Mouse (Mus musculus): ENCODE measurements around the gene Jpt1. TPM values are rescaled to one million over a fixed set of nuclear protein-coding genes. Genes with fewer than 3 reads are reported as not detected.
"Not testable (repeated sequence)": the region's sequence is repeated elsewhere in the genome, so short reads cannot be mapped to it uniquely, and the experiment has no call there.

Jpt1 gene
- total RNA-seq (2021), result 100 to 1,000 TPM; 251 to 285 TPM
- long read RNA-seq, experiment 1, partial matches to known transcripts, result 3 of 18 reads
- long read RNA-seq, experiment 1, other reads (novel, unspliced or antisense), result 11 of 18 reads
- long read RNA-seq, experiment 2, transcript Jpt1-205 (4 exons, 696 nt), result major isoform, 8 of 22 reads
- long read RNA-seq, experiment 2, partial matches to known transcripts, result 3 of 22 reads
- long read RNA-seq, experiment 2, other reads (novel, unspliced or antisense), result 10 of 22 reads

GRCm38 (mm10) chr11:115514238-115514663 lies at the start of gene Jpt1:
TSS of gene Jpt1 (minus strand) at chr11:115514387.
- peak; percentile 81 to 95 for DNase-seq (ENCODE audit: low spot score in 2 of 2)

GRCm38 (mm10) chr11:115563406-115563805 lies 49.2 kb upstream of the Jpt1 start:
- DNase-seq (ENCODE audit: low spot score in 2 of 2), result no peak

GRCm38 (mm10) chr11:115555717-115556116 lies 41.5 kb upstream of the Jpt1 start:
- no peak for DNase-seq (ENCODE audit: low spot score in 2 of 2)

GRCm38 (mm10) chr11:115552783-115553182 lies 38.6 kb upstream of the Jpt1 start:
- DNase-seq (ENCODE audit: low spot score in 2 of 2), result no peak

- no peak for DNase-seq (ENCODE audit: low spot score in 2 of 2)
Measured at GRCm38 (mm10) chr11:115543571-115543970, 29.4 kb upstream of the Jpt1 start.

- no peak for DNase-seq (ENCODE audit: low spot score in 2 of 2)
Measured at GRCm38 (mm10) chr11:115538045-115538444, 23.9 kb upstream of the Jpt1 start.

GRCm38 (mm10) chr11:115536856-115537568 lies 22.8 kb upstream of the Jpt1 start:
- DNase-seq (ENCODE audit: low spot score in 2 of 2), result no peak

GRCm38 (mm10) chr11:115536038-115536681 lies 22.0 kb upstream of the Jpt1 start, which contains the start of gene Sumo2:
TSS of gene Sumo2 (minus strand) at chr11:115536276.
- peak; percentile 99 to 100 for DNase-seq (ENCODE audit: low spot score in 2 of 2)

- DNase-seq (ENCODE audit: low spot score in 2 of 2), result peak; percentile 64 to 78
Measured at GRCm38 (mm10) chr11:115535401-115536037, 21.3 kb upstream of the Jpt1 start.

GRCm38 (mm10) chr11:115534759-115535371 lies 20.7 kb upstream of the Jpt1 start:
- no peak for DNase-seq (ENCODE audit: low spot score in 2 of 2)

- DNase-seq (ENCODE audit: low spot score in 2 of 2), result not testable (repeated sequence)
Measured at GRCm38 (mm10) chr11:115526446-115526845, 12.3 kb upstream of the Jpt1 start.

- DNase-seq (ENCODE audit: low spot score in 2 of 2), result no peak
Measured at GRCm38 (mm10) chr11:115522703-115523102, 8.5 kb upstream of the Jpt1 start.

GRCm38 (mm10) chr11:115522238-115522637 lies 8.1 kb upstream of the Jpt1 start:
- DNase-seq (ENCODE audit: low spot score in 2 of 2), result no peak

- DNase-seq (ENCODE audit: low spot score in 2 of 2), result no peak
Measured at GRCm38 (mm10) chr11:115521080-115521479, 6.9 kb upstream of the Jpt1 start.

- DNase-seq (ENCODE audit: low spot score in 2 of 2), result no peak
Measured at GRCm38 (mm10) chr11:115520218-115520617, 6.0 kb upstream of the Jpt1 start.

GRCm38 (mm10) chr11:115519581-115519980 lies 5.4 kb upstream of the Jpt1 start:
- DNase-seq (ENCODE audit: low spot score in 2 of 2), result no peak

- no peak for DNase-seq (ENCODE audit: low spot score in 2 of 2)
Measured at GRCm38 (mm10) chr11:115518693-115519092, 4.5 kb upstream of the Jpt1 start.

GRCm38 (mm10) chr11:115516942-115517341 lies 2.8 kb upstream of the Jpt1 start:
- DNase-seq (ENCODE audit: low spot score in 2 of 2), result no peak

GRCm38 (mm10) chr11:115515021-115515420 lies 834 bp upstream of the Jpt1 start:
- DNase-seq (ENCODE audit: low spot score in 2 of 2), result no peak

GRCm38 (mm10) chr11:115513271-115514237 lies 633 bp downstream of the Jpt1 start:
- DNase-seq (ENCODE audit: low spot score in 2 of 2), result peak; percentile 38 to 59
